Mouse (Mus musculus): ENCODE data around the gene Atg4a. TPM values are rescaled to one million over a fixed set of nuclear protein-coding genes. Genes with fewer than 3 reads are reported as not detected.
A peak's percentile ranks its signal among the peaks of the same experiment; 100 is the strongest.

Atg4a gene
- polyA plus RNA-seq, 1 experiment from 2014 or later = 17.6 TPM

DNA sequence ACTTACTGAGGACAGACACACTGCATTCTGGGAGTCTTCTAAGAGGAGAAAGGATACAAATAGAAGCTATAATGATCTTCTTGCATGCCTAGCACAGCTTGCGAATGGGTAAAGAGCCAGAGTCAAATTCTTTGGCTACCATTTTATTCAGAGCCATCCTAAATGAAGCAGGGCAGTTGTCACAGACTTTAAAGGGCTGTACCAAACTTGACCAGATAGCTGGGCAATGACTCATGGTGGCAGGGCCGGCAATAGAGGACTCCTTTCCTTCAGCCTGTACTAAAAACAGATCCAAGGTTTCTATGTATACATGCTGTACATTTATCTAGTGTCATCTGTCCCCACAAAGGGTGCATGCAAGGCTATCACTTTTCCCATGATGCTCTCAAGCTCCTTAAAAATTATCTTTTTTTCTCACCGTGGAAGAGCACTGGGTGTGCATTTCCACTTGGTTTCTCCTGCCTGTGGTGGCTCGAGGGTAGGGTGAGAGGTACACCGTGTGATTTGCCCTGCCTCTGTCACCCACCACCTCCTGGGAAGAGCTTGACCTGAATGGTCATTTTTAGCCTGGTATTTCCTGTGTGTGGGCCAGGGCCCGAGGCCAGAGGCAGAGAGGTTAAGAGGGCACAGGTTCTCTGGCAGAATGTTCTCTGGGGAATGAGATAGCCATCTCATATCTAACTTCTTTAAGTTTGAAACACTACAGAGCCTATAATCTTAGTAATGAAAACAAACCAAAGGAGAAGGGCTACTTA is 26.7 kb downstream of the Atg4a start:
- ATAC-seq (ENCODE audit: insufficient number of reproducible peaks, insufficient read depth, low FRiP score, low TSS enrichment, low read depth) = no peak
- peaks cover 73% of the 10 kb centered on the region for H3K27me3 ChIP-seq
- 39% methylated on average over 6 of the region's 6 CpGs for WGBS

DNA sequence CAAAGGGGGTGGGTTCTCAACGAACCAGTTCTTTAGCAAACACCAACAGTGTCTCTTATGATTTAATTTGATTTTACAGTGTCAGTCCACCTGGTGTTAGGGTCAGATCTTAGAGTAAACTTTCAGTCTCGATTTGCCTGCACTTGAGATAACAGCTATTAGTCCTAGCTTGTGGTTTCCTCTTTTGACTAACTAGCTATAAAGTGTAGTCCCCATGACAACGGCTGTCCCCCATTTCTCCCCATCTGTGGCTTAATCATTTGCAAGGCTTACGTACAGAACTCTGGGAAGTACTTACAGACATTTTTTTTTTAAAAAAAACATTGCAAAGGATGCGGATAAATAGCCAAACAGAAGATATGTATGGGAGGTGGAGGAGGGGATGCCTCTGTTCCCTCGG is 28.1 kb downstream of the Atg4a start:
- Histone ChIP-seq H3K27me3 (peaks cover 60% of the 10 kb centered on the region), H3K4me1 (peaks cover 5% of the 10 kb centered on the region; the same call in 1 of the 2 replicates), H3K9me3 (no peaks in the 10 kb centered on the region), H3K27ac (no peak overlapping the region), H3K9ac (no peak overlapping the region), H3K36me3 (no peaks in the 10 kb centered on the region), H3K4me2 (no peak overlapping the region), H3K4me3 (no peak overlapping the region)
- no peak for ATAC-seq (ENCODE audit: insufficient number of reproducible peaks, insufficient read depth, low FRiP score, low TSS enrichment, low read depth)
- WGBS = 47% methylated on average over 6 of the region's 6 CpGs

More for the DNA sequence above, 26.7 kb downstream of the Atg4a start:
- H3K27ac ChIP-seq = no peak overlapping the region
- no peak overlapping the region for H3K4me3 ChIP-seq
- H3K36me3 ChIP-seq = no peaks in the 10 kb centered on the region
- H3K9me3 ChIP-seq = no peaks in the 10 kb centered on the region
- H3K4me1 ChIP-seq = peaks cover 5% of the 10 kb centered on the region; the same call in 1 of the 2 replicates
- H3K9ac ChIP-seq = no peak overlapping the region
- no peak overlapping the region for H3K4me2 ChIP-seq

DNA sequence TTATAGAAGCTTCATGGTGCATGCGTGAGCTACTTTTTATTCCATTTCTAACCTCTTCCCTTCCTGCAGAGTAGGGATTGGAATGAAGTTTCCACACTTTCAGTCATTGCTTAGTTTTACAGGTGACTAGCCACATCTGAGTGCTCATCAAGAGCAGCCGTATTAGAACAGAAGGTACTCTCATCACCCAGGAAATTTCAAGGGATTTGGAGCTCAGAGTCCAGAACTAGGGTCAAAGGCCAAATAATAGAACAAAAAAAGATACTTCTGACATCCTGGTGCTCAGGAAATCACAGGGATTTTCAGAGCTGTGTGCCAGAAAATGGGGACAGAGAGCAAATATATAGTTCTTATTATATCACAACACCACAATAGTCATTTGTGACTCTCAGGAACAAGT is 28.5 kb downstream of the Atg4a start:
- H3K9me3 ChIP-seq = no peaks in the 10 kb centered on the region
- 73% methylated on average over 2 of the region's 2 CpGs for WGBS
- H3K4me3 ChIP-seq = no peak overlapping the region
- no peak overlapping the region for H3K27ac ChIP-seq
- H3K4me2 ChIP-seq = no peak overlapping the region
- H3K27me3 ChIP-seq = peaks cover 59% of the 10 kb centered on the region
- H3K9ac ChIP-seq = no peak overlapping the region
- no peak for ATAC-seq (ENCODE audit: insufficient number of reproducible peaks, insufficient read depth, low FRiP score, low TSS enrichment, low read depth)
- H3K36me3 ChIP-seq = no peaks in the 10 kb centered on the region
- peaks cover 1% of the 10 kb centered on the region; the same call in 1 of the 2 replicates for H3K4me1 ChIP-seq

DNA sequence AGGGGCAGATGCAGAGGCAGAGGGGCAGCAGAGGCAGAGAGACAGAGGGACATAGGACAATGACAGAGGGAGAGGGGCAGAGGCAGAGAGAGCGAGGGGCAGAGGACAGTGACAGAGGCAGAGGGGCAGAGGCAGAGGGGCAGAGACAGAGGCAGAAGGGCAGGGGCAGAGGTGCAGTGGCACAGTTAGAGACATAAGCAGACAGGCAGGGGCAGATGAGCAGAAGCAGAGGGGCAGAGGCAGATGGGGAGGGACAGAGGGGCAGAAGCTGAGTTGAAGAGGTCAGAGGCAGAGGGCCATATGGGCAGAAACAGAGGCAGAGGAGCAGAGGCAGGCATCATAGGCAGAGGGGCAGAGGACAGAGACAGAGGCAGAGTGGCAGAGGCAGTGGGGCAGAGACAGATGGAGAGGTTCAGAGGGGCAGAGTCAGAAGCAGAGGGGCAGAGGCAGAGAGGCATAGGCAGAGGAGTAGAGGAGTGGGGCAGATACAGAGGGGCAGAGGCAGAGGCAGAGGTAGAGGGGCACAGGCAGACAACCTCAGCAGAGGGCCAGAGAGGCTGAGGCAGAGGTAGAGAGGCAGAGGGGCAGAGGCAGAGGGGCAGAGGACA is 40.3 kb downstream of the Atg4a start:
- Histone ChIP-seq H3K27me3 (peaks cover 41% of the 10 kb centered on the region), H3K27ac (no peak overlapping the region), H3K4me2 (no peak overlapping the region), H3K9me3 (no peaks in the 10 kb centered on the region), H3K9ac (no peak overlapping the region), H3K36me3 (no peaks in the 10 kb centered on the region), H3K4me1 (no peaks in the 10 kb centered on the region), H3K4me3 (no peak overlapping the region)
- 75% methylated on average over 1 of the region's 1 CpGs for WGBS
- peak; percentile 43; the same call in 1 of the 2 replicates for ATAC-seq (ENCODE audit: insufficient number of reproducible peaks, insufficient read depth, low FRiP score, low TSS enrichment, low read depth)

DNA sequence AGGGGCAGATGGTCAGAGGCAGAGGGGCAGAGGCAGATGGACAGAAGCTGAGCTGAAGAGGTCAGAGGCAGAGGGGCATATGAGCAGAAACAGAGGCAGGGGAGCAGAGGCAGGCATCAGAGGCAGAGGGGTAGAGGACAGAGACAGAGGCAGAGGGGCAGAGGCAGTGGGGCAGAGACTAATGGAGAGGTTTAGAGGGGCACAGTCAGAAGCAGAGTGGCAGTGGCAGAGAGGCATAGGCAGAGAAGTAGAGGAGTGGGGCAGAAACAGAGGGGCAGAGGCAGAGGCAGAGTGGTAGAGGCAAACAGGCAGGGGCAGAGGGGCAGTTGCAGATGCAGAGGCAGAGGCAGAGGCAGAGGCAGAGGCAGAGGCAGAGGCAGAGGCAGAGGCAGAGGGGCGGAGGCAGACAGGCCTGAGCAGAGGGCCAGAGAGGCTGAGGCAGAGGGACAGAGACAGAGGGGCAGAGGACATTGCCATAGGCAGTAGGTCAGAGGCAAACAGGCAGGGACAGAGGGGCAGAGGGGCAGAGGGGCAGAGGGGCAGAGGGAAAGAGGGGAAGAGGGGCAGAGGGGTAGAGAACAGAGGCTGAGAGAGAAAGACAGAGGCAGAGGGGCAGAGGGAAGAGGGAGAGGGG is 41.3 kb downstream of the Atg4a start:
- H3K4me1 ChIP-seq = no peaks in the 10 kb centered on the region
- WGBS = 60% methylated on average over 1 of the region's 1 CpGs
- ATAC-seq (ENCODE audit: insufficient number of reproducible peaks, insufficient read depth, low FRiP score, low TSS enrichment, low read depth) = no peak
- peaks cover 41% of the 10 kb centered on the region for H3K27me3 ChIP-seq
- no peaks in the 10 kb centered on the region for H3K9me3 ChIP-seq
- H3K4me2 ChIP-seq = no peak overlapping the region
- H3K9ac ChIP-seq = no peak overlapping the region
- no peaks in the 10 kb centered on the region for H3K36me3 ChIP-seq
- no peak overlapping the region for H3K27ac ChIP-seq
- no peak overlapping the region for H3K4me3 ChIP-seq

DNA sequence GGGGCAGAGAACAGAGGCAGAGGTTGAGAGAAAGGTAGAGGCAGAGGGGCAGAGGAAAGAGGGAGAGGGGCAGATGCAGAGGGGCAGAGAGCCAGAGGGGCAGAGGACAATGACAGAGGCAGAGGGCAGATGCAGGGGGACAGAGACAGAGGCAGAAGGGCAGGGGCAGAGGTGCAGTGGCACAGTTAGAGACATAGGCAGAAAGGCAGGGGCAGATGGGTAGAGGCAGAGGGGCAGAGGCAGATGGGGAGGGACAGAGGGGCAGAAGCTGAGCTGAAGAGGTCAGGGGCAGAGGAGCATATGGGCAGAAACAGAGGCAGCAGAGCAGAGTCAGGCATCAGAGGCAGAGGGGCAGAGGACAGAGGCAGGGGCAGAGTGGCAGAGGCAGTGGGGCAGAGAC is 42.2 kb downstream of the Atg4a start:
- no peak overlapping the region for H3K27ac ChIP-seq
- H3K36me3 ChIP-seq = no peaks in the 10 kb centered on the region
- no peaks in the 10 kb centered on the region for H3K9me3 ChIP-seq
- no peak overlapping the region for H3K9ac ChIP-seq
- no peak overlapping the region for H3K4me2 ChIP-seq
- ATAC-seq (ENCODE audit: insufficient number of reproducible peaks, insufficient read depth, low FRiP score, low TSS enrichment, low read depth) = no peak
- H3K27me3 ChIP-seq = peaks cover 36% of the 10 kb centered on the region
- no peaks in the 10 kb centered on the region for H3K4me1 ChIP-seq
- H3K4me3 ChIP-seq = no peak overlapping the region

DNA sequence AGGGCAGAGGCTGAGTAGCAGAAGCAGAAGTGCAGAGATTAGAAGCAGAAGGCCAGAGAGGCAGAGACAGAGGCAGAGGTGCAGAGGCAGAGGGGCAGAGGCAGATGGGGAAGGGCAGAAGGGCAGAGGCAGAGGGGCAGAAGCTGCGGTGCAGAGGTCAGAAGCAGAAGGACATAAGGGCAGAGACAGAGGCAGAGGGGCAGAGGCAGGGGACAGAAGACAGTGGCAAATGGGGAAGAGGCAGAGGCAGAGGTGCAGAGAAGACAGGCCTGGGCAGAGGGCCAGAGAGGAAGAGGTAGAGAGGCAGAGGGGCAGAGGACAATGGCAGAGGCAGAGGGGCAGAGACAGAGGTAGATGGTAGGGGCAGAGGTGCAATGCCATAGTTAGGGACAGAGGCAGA is 193.0 kb downstream of the Atg4a start:
- H3K27me3 ChIP-seq = peaks cover 19% of the 10 kb centered on the region; the same call in 1 of the 2 replicates
- H3K4me2 ChIP-seq = no peak overlapping the region
- no peak overlapping the region for H3K9ac ChIP-seq
- ATAC-seq (ENCODE audit: insufficient number of reproducible peaks, insufficient read depth, low FRiP score, low TSS enrichment, low read depth) = no peak
- 50% methylated on average over 1 of the region's 1 CpGs for WGBS
- no peak overlapping the region for H3K27ac ChIP-seq
- H3K36me3 ChIP-seq = no peaks in the 10 kb centered on the region
- no peak overlapping the region for H3K4me3 ChIP-seq
- H3K4me1 ChIP-seq = no peaks in the 10 kb centered on the region
- H3K9me3 ChIP-seq = no peaks in the 10 kb centered on the region

DNA sequence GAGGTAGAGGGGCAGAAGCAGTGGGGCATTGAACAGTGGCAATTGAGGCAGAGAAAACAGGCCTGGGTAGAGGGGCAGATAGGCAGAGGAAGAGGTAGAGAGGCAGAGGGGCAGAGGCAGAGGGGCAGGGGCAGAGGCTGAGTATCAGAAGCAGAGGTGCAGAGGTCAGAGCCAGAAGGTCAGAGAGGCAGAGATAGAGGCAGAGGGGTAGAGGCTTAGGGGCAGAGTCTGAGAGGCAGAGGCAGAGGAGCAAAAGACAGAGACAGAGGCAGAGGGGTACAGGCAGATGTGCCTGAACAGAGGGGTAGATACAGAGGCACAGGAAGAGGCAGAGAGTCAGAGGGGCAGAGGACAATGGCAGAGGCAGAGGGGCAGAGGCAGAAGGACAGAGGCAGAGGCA is 193.6 kb downstream of the Atg4a start:
- H3K27me3 ChIP-seq = peaks cover 19% of the 10 kb centered on the region; the same call in 1 of the 2 replicates
- ATAC-seq (ENCODE audit: insufficient number of reproducible peaks, insufficient read depth, low FRiP score, low TSS enrichment, low read depth) = peak; percentile 56; the same call in 1 of the 2 replicates

DNA sequence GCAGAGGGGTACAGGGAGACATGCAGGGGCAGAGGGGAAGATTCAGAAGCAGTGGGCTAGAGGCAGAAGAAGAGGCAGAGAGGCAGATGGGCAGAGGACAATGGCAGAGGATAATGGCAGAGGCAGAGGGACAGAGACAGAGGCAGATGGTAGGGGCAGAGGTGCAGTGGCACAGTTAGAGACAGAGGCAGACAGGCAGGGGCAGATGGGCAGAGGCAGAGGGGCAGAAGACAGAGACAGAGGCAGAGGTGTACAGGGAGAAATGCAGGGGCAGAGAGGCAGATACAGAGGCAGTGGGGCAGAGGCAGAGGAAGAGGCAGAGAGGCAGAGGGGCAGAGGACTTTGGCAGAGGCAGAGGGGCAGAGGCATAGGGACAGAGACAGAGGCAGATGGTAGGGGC is 194.5 kb downstream of the Atg4a start:
- H3K9me3 ChIP-seq = no peaks in the 10 kb centered on the region
- H3K4me3 ChIP-seq = no peak overlapping the region
- H3K27me3 ChIP-seq = peaks cover 20% of the 10 kb centered on the region; the same call in 1 of the 2 replicates
- no peaks in the 10 kb centered on the region for H3K36me3 ChIP-seq
- H3K4me2 ChIP-seq = no peak overlapping the region
- no peak overlapping the region for H3K27ac ChIP-seq
- H3K9ac ChIP-seq = no peak overlapping the region
- ATAC-seq (ENCODE audit: insufficient number of reproducible peaks, insufficient read depth, low FRiP score, low TSS enrichment, low read depth) = 0 out of 2 replicates have a peak, but pooled peaks have one; percentile 26
- H3K4me1 ChIP-seq = no peaks in the 10 kb centered on the region

More for the DNA sequence above, 193.6 kb downstream of the Atg4a start:
- no peaks in the 10 kb centered on the region for H3K9me3 ChIP-seq
- H3K27ac ChIP-seq = no peak overlapping the region
- H3K4me2 ChIP-seq = no peak overlapping the region
- no peaks in the 10 kb centered on the region for H3K36me3 ChIP-seq
- no peak overlapping the region for H3K4me3 ChIP-seq
- no peak overlapping the region for H3K9ac ChIP-seq
- no peaks in the 10 kb centered on the region for H3K4me1 ChIP-seq

DNA sequence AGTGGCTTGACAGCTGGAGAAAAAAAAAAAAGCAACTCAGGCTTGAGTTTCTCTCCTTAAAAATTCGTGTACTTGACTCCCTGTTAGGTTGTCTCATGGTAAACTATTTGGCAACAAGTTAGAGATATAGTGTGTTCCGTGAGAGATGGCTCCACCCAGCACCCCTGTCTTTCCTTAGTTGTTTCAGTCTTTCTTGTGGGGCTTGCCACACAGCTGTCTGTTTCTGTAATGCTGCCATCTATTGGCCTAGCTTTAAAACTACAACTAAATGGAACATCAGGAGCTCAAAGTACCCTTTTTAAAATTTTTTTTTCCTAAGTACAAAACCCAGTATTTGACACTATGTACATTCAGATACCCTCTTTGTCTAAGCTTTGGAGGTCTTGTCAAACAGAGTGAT is 200.0 kb downstream of the Atg4a start:
- ATAC-seq (ENCODE audit: insufficient number of reproducible peaks, insufficient read depth, low FRiP score, low TSS enrichment, low read depth) = no peak
- peaks cover 24% of the 10 kb centered on the region for H3K27me3 ChIP-seq
- H3K4me1 ChIP-seq = no peaks in the 10 kb centered on the region
- no peak overlapping the region for H3K4me2 ChIP-seq
- no peak overlapping the region for H3K4me3 ChIP-seq
- no peak overlapping the region for H3K27ac ChIP-seq
- no peak overlapping the region for H3K9ac ChIP-seq
- H3K9me3 ChIP-seq = no peaks in the 10 kb centered on the region
- WGBS = 10% methylated on average over 2 of the region's 2 CpGs
- H3K36me3 ChIP-seq = no peaks in the 10 kb centered on the region

DNA sequence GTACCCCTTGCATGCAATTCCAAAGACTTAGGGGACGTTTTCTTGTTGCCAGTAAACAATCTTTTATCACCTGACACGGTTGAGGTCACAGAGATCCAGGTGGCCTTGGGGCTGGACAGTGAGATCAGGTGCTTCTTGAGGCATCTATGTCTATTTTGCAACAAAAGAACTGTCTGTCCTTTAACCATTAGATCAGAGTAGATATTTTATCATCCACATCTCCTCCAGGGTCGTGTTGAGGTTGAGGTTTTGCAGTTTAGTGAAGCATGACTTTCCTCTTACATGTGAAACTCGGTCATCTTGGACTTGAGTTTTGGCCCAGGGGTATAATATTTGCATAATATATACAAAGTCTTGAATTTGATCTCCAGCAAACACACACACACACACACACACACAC is 200.9 kb downstream of the Atg4a start:
- Histone ChIP-seq H3K36me3 (no peaks in the 10 kb centered on the region), H3K27ac (no peak overlapping the region), H3K27me3 (peaks cover 20% of the 10 kb centered on the region), H3K4me1 (no peaks in the 10 kb centered on the region), H3K9me3 (no peaks in the 10 kb centered on the region), H3K4me3 (no peak overlapping the region), H3K9ac (no peak overlapping the region), H3K4me2 (no peak overlapping the region)
- 58% methylated on average over 4 of the region's 4 CpGs for WGBS
- no peak for ATAC-seq (ENCODE audit: insufficient number of reproducible peaks, insufficient read depth, low FRiP score, low TSS enrichment, low read depth)

DNA sequence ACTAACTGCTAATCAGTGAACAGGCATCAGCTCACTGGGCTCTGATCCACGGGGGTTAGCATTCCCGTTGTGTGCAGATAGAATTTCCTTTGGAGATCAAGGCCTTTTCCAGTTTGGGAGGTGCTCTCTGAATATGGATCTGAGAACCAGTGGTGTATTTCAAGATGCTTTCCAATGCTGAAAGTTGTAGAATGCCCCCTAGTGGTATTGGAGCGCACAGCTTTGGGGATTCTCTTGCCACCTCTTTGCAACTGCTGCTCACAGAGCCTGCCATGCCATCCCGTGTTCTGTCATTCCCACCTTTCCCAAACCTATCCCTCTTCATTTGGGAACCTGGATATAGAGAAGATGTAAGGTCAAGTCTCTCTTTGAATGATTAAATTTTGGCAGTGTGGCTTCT is 201.5 kb downstream of the Atg4a start:
- H3K4me1 ChIP-seq = no peaks in the 10 kb centered on the region
- H3K4me3 ChIP-seq = no peak overlapping the region
- H3K27ac ChIP-seq = no peak overlapping the region
- H3K36me3 ChIP-seq = no peaks in the 10 kb centered on the region
- peaks cover 14% of the 10 kb centered on the region for H3K27me3 ChIP-seq
- WGBS = 40% methylated on average over 4 of the region's 4 CpGs
- no peak overlapping the region for H3K9ac ChIP-seq
- ATAC-seq (ENCODE audit: insufficient number of reproducible peaks, insufficient read depth, low FRiP score, low TSS enrichment, low read depth) = no peak
- no peak overlapping the region for H3K4me2 ChIP-seq
- no peaks in the 10 kb centered on the region for H3K9me3 ChIP-seq
